Mouse (Mus musculus): Measurements from ENCODE around the gene Rex1bd. TPM values are rescaled to one million over a fixed set of nuclear protein-coding genes. Genes with fewer than 3 reads are reported as not detected.
"Not testable (repeated sequence)": the region's sequence is repeated elsewhere in the genome, so short reads cannot be mapped to it uniquely, and the experiment has no call there.

The Rex1bd gene
- polyA plus RNA-seq, 2 experiments from 2014 or later, result 89.0 to 95.4 TPM

- no peak for ATAC-seq
Measured at GRCm38 (mm10) chr8:70528182-70528797, 21.7 kb upstream of the Rex1bd start.

- ATAC-seq, result peak; percentile 86
Measured at GRCm38 (mm10) chr8:70527512-70528181, 21.1 kb upstream of the Rex1bd start, which contains the start of the genes Fkbp8 and Kxd1. TSS of gene Fkbp8 (plus strand) at chr8:70527724. TSS of gene Kxd1 (minus strand) at chr8:70527956.

GRCm38 (mm10) chr8:70527111-70527511 lies 20.6 kb upstream of the Rex1bd start:
- ATAC-seq, result no peak

- ATAC-seq, result peak; percentile 86
Measured at GRCm38 (mm10) chr8:70522592-70523403, 16.2 kb upstream of the Rex1bd start.

GRCm38 (mm10) chr8:70519606-70520005 lies 13.1 kb upstream of the Rex1bd start:
- no peak for ATAC-seq

- no peak for ATAC-seq
Measured at GRCm38 (mm10) chr8:70519043-70519442, 12.5 kb upstream of the Rex1bd start.

- ATAC-seq, result no peak
Measured at GRCm38 (mm10) chr8:70517940-70518643, 11.5 kb upstream of the Rex1bd start.

GRCm38 (mm10) chr8:70513441-70513840 lies 6.9 kb upstream of the Rex1bd start:
- ATAC-seq, result no peak

- peak; percentile 30 for ATAC-seq
Measured at GRCm38 (mm10) chr8:70512253-70512903, 5.8 kb upstream of the Rex1bd start.

- ATAC-seq, result no peak
Measured at GRCm38 (mm10) chr8:70511770-70512169, 5.2 kb upstream of the Rex1bd start.

GRCm38 (mm10) chr8:70511174-70511573 lies 4.6 kb upstream of the Rex1bd start:
- not testable (repeated sequence) for ATAC-seq

- peak; percentile 73 for ATAC-seq
Measured at GRCm38 (mm10) chr8:70510228-70510915, 3.8 kb upstream of the Rex1bd start, which contains the start of gene Uba52. TSS of gene Uba52 (minus strand) at chr8:70510801.

- no peak for ATAC-seq
Measured at GRCm38 (mm10) chr8:70509281-70509952, 2.9 kb upstream of the Rex1bd start.

GRCm38 (mm10) chr8:70507027-70507393 lies 458 bp upstream of the Rex1bd start:
- ATAC-seq, result no peak

GRCm38 (mm10) chr8:70505698-70506327 lies 739 bp downstream of the Rex1bd start:
- ATAC-seq, result peak; percentile 4

- ATAC-seq, result no peak
Measured at GRCm38 (mm10) chr8:70504851-70505250, 1.7 kb downstream of the Rex1bd start.

- ATAC-seq, result no peak
Measured at GRCm38 (mm10) chr8:70504291-70504716, 2.2 kb downstream of the Rex1bd start.

GRCm38 (mm10) chr8:70503062-70503750 lies 3.3 kb downstream of the Rex1bd start:
- no peak for ATAC-seq

- no peak for ATAC-seq
Measured at GRCm38 (mm10) chr8:70502540-70502939, 4.0 kb downstream of the Rex1bd start.
